Mouse (Mus musculus) heart, adult 2 months (tissue): ENCODE measurements around the gene Nox4. TPM values are rescaled to one million over a fixed set of nuclear protein-coding genes. Genes with fewer than 3 reads are reported as not detected.

Experiments used
- DNase-seq, 2 experiments: peaks; one replicate each; pipeline ENCODE4 v3.0.0; 2021
- H3K27ac ChIP-seq: fragments of 200-600 bp; 2 replicates; pipeline ENCODE4 v1.8.1; 2022
- H3K27me3 ChIP-seq: fragments of 200-500 bp; 2 replicates; pipeline ENCODE4 v1.6.1; 2012; ENCODE audit warnings: mild to moderate bottlenecking, low read length, inconsistent platforms, mixed read lengths; ENCODE audit not compliant: control insufficient read depth, insufficient read depth
- H3K36me3 ChIP-seq: fragments of 200-500 bp; 2 replicates; pipeline ENCODE4 v1.6.1; 2012; ENCODE audit warnings: low read length, inconsistent platforms; ENCODE audit not compliant: control insufficient read depth, insufficient read depth
- H3K4me1 ChIP-seq: fragments of 200-500 bp; 2 replicates; pipeline ENCODE4 v1.6.1; 2011; ENCODE audit warnings: low read length; ENCODE audit not compliant: control insufficient read depth, insufficient read depth
- H3K4me3 ChIP-seq: fragments of 200-600 bp; 2 replicates; pipeline ENCODE4 v1.8.1; 2022
- H3K79me2 ChIP-seq: fragments of 200-500 bp; replicated peaks from 2 replicates; pipeline ENCODE4 v1.6.1; 2012; ENCODE audit warnings: mild to moderate bottlenecking, inconsistent platforms, low read length, moderate library complexity, mixed read lengths; ENCODE audit not compliant: control insufficient read depth, insufficient read depth
- H3K9ac ChIP-seq: fragments of 200-500 bp; 2 replicates; pipeline ENCODE4 v1.6.1; 2012; ENCODE audit warnings: low read depth, mild to moderate bottlenecking, control low read depth, inconsistent platforms, low read length, mixed read lengths
- CTCF ChIP-seq: fragments of 200-600 bp; IDR thresholded peaks from 2 replicates; pipeline ENCODE4 v1.8.1; 2022; ENCODE audit warnings: antibody characterized with exemption, mild to moderate bottlenecking, moderate library complexity
- EP300 ChIP-seq: fragments of 200-500 bp; IDR thresholded peaks from 2 replicates; pipeline ENCODE4 v1.6.1; 2011; ENCODE audit warnings: low read depth, low read length, control low read depth; ENCODE audit not compliant: insufficient read depth
- POLR2A ChIP-seq: fragments of 200-500 bp; IDR thresholded peaks from 2 replicates; pipeline ENCODE4 v1.6.1; 2011; ENCODE audit warnings: mild to moderate bottlenecking, low read depth, low read length, control low read depth; ENCODE audit not compliant: insufficient read depth
- WGBS: fragments of 180-500 bp; shearing (Covaris S2); methylation state at CpG from one replicate; pipeline ENCODE4 v1.1.7; 2018; 5-methylcytosine and 5-hydroxymethylcytosine counted together
- intact Hi-C: fragments of 180-260 bp; cut with DNase I; formaldehyde crosslinking; loops from one replicate; pipeline ENCODE4 v1.15.1; 2025
- polyA plus RNA-seq: library from polyadenylated mRNA; depleted of rRNA; stranded (reverse); fragments of >200 nt; gene quantifications from 2 replicates; pipeline ENCODE4 v1.2.3, GENCODE M21; 2012
- total RNA-seq, 2 experiments: library from RNA; stranded (reverse); gene quantifications; 2 replicates each; pipeline ENCODE4 v1.2.3; 2021

Gene Nox4
- total and polyA plus RNA-seq, 3 experiments = 1.1 to 1.2 (median 1.1) TPM

GRCm38 (mm10) chr7:87229502-87229901 is 16.4 kb upstream of the Nox4 start:
- H3K27me3 ChIP-seq = no peaks in the 10 kb centered on the region
- WGBS = 92% methylated on average over 1 of the region's 1 CpGs
- H3K4me1 ChIP-seq = no peaks in the 10 kb centered on the region
- H3K27ac ChIP-seq = no peak overlapping the region
- H3K9ac ChIP-seq = no peak overlapping the region
- no peak for DNase-seq
- intact Hi-C loops = no loop called here
- H3K79me2 ChIP-seq = no peaks in the 10 kb centered on the region
- no peaks in the 10 kb centered on the region for H3K36me3 ChIP-seq
- no peak for TF ChIP-seq EP300
- TF ChIP-seq POLR2A = no peak
- TF ChIP-seq CTCF = no peak
- no peak overlapping the region for H3K4me3 ChIP-seq

GRCm38 (mm10) chr7:87241139-87241538 is 4.8 kb upstream of the Nox4 start:
- 52% methylated on average over 1 of the region's 1 CpGs for WGBS
- H3K79me2 ChIP-seq = no peaks in the 10 kb centered on the region
- intact Hi-C loops = no loop called here

GRCm38 (mm10) chr7:87246580-87246934 is 661 bp downstream of the Nox4 start:
- H3K27me3 ChIP-seq = peaks cover 4% of the 10 kb centered on the region; the same call in 1 of the 2 replicates
- no peak overlapping the region; the same call in 1 of the 2 replicates for H3K27ac ChIP-seq
- TF ChIP-seq EP300 = no peak
- TF ChIP-seq CTCF = no peak
- no peak for TF ChIP-seq POLR2A
- H3K79me2 ChIP-seq = no peaks in the 10 kb centered on the region
- H3K9ac ChIP-seq = peak overlapping the region; percentile 81
- WGBS = 0% methylated on average over 30 of the region's 30 CpGs
- H3K4me1 ChIP-seq = no peaks in the 10 kb centered on the region
- intact Hi-C loops = no loop called here
- no peaks in the 10 kb centered on the region for H3K36me3 ChIP-seq
- peak overlapping the region; percentile 43 for H3K4me3 ChIP-seq
- peak; percentile 30 to 45 for DNase-seq

More at GRCm38 (mm10) chr7:87241139-87241538, 4.8 kb upstream of the Nox4 start:
- Histone ChIP-seq H3K4me3 (no peak overlapping the region), H3K27me3 (no peaks in the 10 kb centered on the region), H3K36me3 (no peaks in the 10 kb centered on the region), H3K4me1 (no peaks in the 10 kb centered on the region), H3K27ac (no peak overlapping the region), H3K9ac (no peak overlapping the region)
- TF ChIP-seq EP300 = no peak
- no peak for DNase-seq

GRCm38 (mm10) chr7:87246940-87247339 is 1.0 kb downstream of the Nox4 start:
- Histone ChIP-seq H3K4me3 (peak overlapping the region; percentile 43), H3K4me1 (no peaks in the 10 kb centered on the region), H3K9ac (peak overlapping the region; percentile 81), H3K36me3 (no peaks in the 10 kb centered on the region), H3K27me3 (peaks cover 4% of the 10 kb centered on the region; the same call in 1 of the 2 replicates), H3K79me2 (no peaks in the 10 kb centered on the region), H3K27ac (no peak overlapping the region; the same call in 1 of the 2 replicates)
- WGBS = 62% methylated on average over 1 of the region's 1 CpGs
- intact Hi-C loops = no loop called here
- TF ChIP-seq CTCF = no peak
- TF ChIP-seq EP300 = no peak
- no peak for DNase-seq

DNA sequence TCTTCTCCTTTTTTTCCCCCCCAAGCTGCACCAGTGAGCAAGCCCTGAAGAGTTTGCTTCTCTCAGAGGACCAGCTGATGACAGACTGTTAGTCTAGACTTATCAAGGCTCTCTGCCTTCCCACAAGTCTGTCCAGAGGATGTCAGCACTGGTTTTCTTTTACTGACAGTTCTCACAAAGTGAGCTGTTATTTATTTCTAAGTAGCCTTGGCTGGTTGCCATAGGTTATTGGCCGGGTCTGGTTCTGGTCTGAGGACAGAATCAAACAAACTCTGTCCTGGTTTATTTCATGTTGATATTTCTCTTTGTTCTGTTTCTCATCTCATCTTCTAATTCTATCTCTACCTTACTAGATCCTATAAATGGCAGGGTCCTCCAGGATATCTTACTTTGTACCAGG is 2.0 kb downstream of the Nox4 start:
- H3K36me3 ChIP-seq = no peaks in the 10 kb centered on the region
- 15% methylated on average over 1 of the region's 1 CpGs for WGBS
- no peak overlapping the region for H3K4me3 ChIP-seq
- H3K4me1 ChIP-seq = no peaks in the 10 kb centered on the region
- intact Hi-C loops = no loop called here
- peaks cover 4% of the 10 kb centered on the region; the same call in 1 of the 2 replicates for H3K27me3 ChIP-seq
- no peak overlapping the region for H3K27ac ChIP-seq
- H3K79me2 ChIP-seq = no peaks in the 10 kb centered on the region
- no peak for TF ChIP-seq EP300
- TF ChIP-seq POLR2A = no peak
- TF ChIP-seq CTCF = no peak
- H3K9ac ChIP-seq = no peak overlapping the region
- DNase-seq = no peak

GRCm38 (mm10) chr7:87252071-87252470 is 6.2 kb downstream of the Nox4 start:
- H3K79me2 ChIP-seq = no peaks in the 10 kb centered on the region
- no peaks in the 10 kb centered on the region for H3K4me1 ChIP-seq
- WGBS = 77% methylated on average over 4 of the region's 4 CpGs
- no peak for TF ChIP-seq CTCF
- no peak for TF ChIP-seq POLR2A
- no peak for TF ChIP-seq EP300
- no peak overlapping the region for H3K9ac ChIP-seq
- H3K4me3 ChIP-seq = no peak overlapping the region
- H3K36me3 ChIP-seq = no peaks in the 10 kb centered on the region
- DNase-seq = no peak
- no peaks in the 10 kb centered on the region for H3K27me3 ChIP-seq
- H3K27ac ChIP-seq = no peak overlapping the region
- intact Hi-C loops = no loop called here
